Mouse (Mus musculus): Measurements from ENCODE around the gene Slc22a7.

GRCm38 (mm10) chr17:46419717-46420116 lies 18.5 kb downstream of the Slc22a7 start:
- TF ChIP-seq GATA1 (IDR thresholded peaks at IDR 0.05; ENCODE audit: borderline replicate concordance, low read length) (no peak), FLI1 (IDR thresholded peaks at IDR 0.05; ENCODE audit: low read length) (no peak)

Measured in megakaryocyte, embryonic 14.5 days (primary cell).